Mouse (Mus musculus) ES-Bruce4 (cell line): ENCODE measurements around the gene Itih3. TPM values are rescaled to one million over a fixed set of nuclear protein-coding genes. Genes with fewer than 3 reads are reported as not detected.

Source experiments
- H3K27ac ChIP-seq: 2 replicates; pipeline ENCODE4 v1.5.1; 2012; ENCODE audit warnings: low read length, inconsistent platforms; ENCODE audit not compliant: insufficient read depth
- H3K27me3 ChIP-seq: 2 replicates; pipeline ENCODE4 v1.6.1; 2012; ENCODE audit warnings: mild to moderate bottlenecking, low read length, inconsistent platforms; ENCODE audit not compliant: control insufficient read depth, poor library complexity, insufficient read depth, severe bottlenecking
- H3K36me3 ChIP-seq: 2 replicates; pipeline ENCODE4 v1.6.1; 2012; ENCODE audit warnings: inconsistent platforms, mild to moderate bottlenecking, low read length, moderate library complexity; ENCODE audit not compliant: control insufficient read depth, poor library complexity, insufficient read depth, severe bottlenecking
- H3K4me1 ChIP-seq: one replicate; pipeline ENCODE4 v1.8.1; 2011; ENCODE audit warnings: low read length; ENCODE audit not compliant: control insufficient read depth, insufficient read depth
- H3K4me3 ChIP-seq: 2 replicates; pipeline ENCODE4 v1.5.1; 2011; ENCODE audit warnings: low read depth, mild to moderate bottlenecking, low read length
- H3K9ac ChIP-seq: 2 replicates; pipeline ENCODE4 v1.6.1; 2012; ENCODE audit warnings: low read depth, mild to moderate bottlenecking, inconsistent platforms; ENCODE audit not compliant: poor library complexity, severe bottlenecking
- H3K9me3 ChIP-seq: replicated peaks from 2 replicates; pipeline ENCODE4 v1.6.1; 2012; ENCODE audit warnings: mild to moderate bottlenecking, low read length, inconsistent platforms; ENCODE audit not compliant: control insufficient read depth, poor library complexity, insufficient read depth, severe bottlenecking
- CTCF ChIP-seq: IDR thresholded peaks from one replicate; pipeline ENCODE4 v1.8.1; 2011; ENCODE audit warnings: low read depth, low read length
- EP300 ChIP-seq: IDR thresholded peaks from 2 replicates; pipeline ENCODE4 v1.6.1; 2011; ENCODE audit warnings: low read depth, low read length; ENCODE audit not compliant: insufficient read depth
- POLR2A ChIP-seq: IDR thresholded peaks from one replicate; pipeline ENCODE4 v1.8.1; 2011; ENCODE audit warnings: low read length; ENCODE audit not compliant: insufficient read depth
- polyA plus RNA-seq: library from polyadenylated mRNA; stranded (reverse); fragments of >200 nt; gene quantifications from 2 replicates; pipeline ENCODE4 v1.2.4, GENCODE M21; 2011; ENCODE audit warnings: low read depth; ENCODE audit not compliant: missing spikeins, insufficient read depth, insufficient read length

The Itih3 gene
- polyA plus RNA-seq, 1 experiment = not detected

- Histone ChIP-seq H3K36me3 (no peaks in the 10 kb centered on the region), H3K27ac (no peak overlapping the region), H3K9me3 (no peaks in the 10 kb centered on the region), H3K27me3 (no peaks in the 10 kb centered on the region), H3K4me1 (peaks cover 2% of the 10 kb centered on the region), H3K9ac (no peak overlapping the region), H3K4me3 (no peak overlapping the region)
- TF ChIP-seq EP300 (no peak), POLR2A (no peak)
These were observed 49.4 kb downstream of the Itih3 start for GRCm38 (mm10) chr14:30874095-30874700.

- no peak overlapping the region for H3K27ac ChIP-seq
- no peak overlapping the region for H3K9ac ChIP-seq
These were observed 53.1 kb downstream of the Itih3 start for GRCm38 (mm10) chr14:30870206-30871147.

GRCm38 (mm10) chr14:30869391-30869801, 54.2 kb downstream of the Itih3 start:
- peak overlapping the region; percentile 28; the same call in 1 of the 2 replicates for H3K27ac ChIP-seq
- no peaks in the 10 kb centered on the region for H3K9me3 ChIP-seq
- H3K4me3 ChIP-seq = no peak overlapping the region
- H3K36me3 ChIP-seq = no peaks in the 10 kb centered on the region
- TF ChIP-seq CTCF (no peak), EP300 (0 out of 2 replicates have a peak, but pooled peaks have one; percentile 39)
- no peak overlapping the region for H3K9ac ChIP-seq
- no peaks in the 10 kb centered on the region for H3K4me1 ChIP-seq
- no peaks in the 10 kb centered on the region for H3K27me3 ChIP-seq

More at GRCm38 (mm10) chr14:30870206-30871147, 53.1 kb downstream of the Itih3 start:
- Histone ChIP-seq H3K4me3 (no peak overlapping the region), H3K9me3 (no peaks in the 10 kb centered on the region), H3K27me3 (no peaks in the 10 kb centered on the region), H3K36me3 (no peaks in the 10 kb centered on the region), H3K4me1 (no peaks in the 10 kb centered on the region)
- TF ChIP-seq EP300 (no peak), CTCF (no peak), POLR2A (no peak)

GRCm38 (mm10) chr14:30868826-30869225, 54.7 kb downstream of the Itih3 start:
- H3K4me1 ChIP-seq = no peaks in the 10 kb centered on the region
- H3K9me3 ChIP-seq = no peaks in the 10 kb centered on the region
- TF ChIP-seq EP300 (no peak), POLR2A (no peak), CTCF (no peak)
- no peaks in the 10 kb centered on the region for H3K27me3 ChIP-seq
- H3K9ac ChIP-seq = no peak overlapping the region
- no peak overlapping the region for H3K4me3 ChIP-seq
- H3K36me3 ChIP-seq = no peaks in the 10 kb centered on the region
- peak overlapping the region; percentile 28; the same call in 1 of the 2 replicates for H3K27ac ChIP-seq

GRCm38 (mm10) chr14:30867042-30867441, 56.5 kb downstream of the Itih3 start:
- H3K36me3 ChIP-seq = no peaks in the 10 kb centered on the region
- H3K9me3 ChIP-seq = no peaks in the 10 kb centered on the region
- H3K4me1 ChIP-seq = no peaks in the 10 kb centered on the region
- no peak overlapping the region for H3K9ac ChIP-seq
- no peak overlapping the region for H3K4me3 ChIP-seq
- TF ChIP-seq CTCF (peak; percentile 95), POLR2A (no peak)
- H3K27ac ChIP-seq = no peak overlapping the region
- H3K27me3 ChIP-seq = no peaks in the 10 kb centered on the region

- Histone ChIP-seq H3K4me1 (no peaks in the 10 kb centered on the region), H3K9ac (no peak overlapping the region), H3K9me3 (no peaks in the 10 kb centered on the region), H3K27me3 (no peaks in the 10 kb centered on the region), H3K27ac (no peak overlapping the region), H3K4me3 (no peak overlapping the region), H3K36me3 (no peaks in the 10 kb centered on the region)
- TF ChIP-seq POLR2A (no peak), CTCF (peak; percentile 43)
These were observed 58.2 kb downstream of the Itih3 start for GRCm38 (mm10) chr14:30865311-30865710.
